Mouse (Mus musculus) myocyte (in vitro differentiated cells): ENCODE measurements around the gene Rgl1.
"Not testable (repeated sequence)": the region's sequence is repeated elsewhere in the genome, so short reads cannot be mapped to it uniquely, and the experiment has no call there.

ENCODE experiments used
- MAX ChIP-seq: IDR thresholded peaks from one replicate; pipeline ENCODE4 v1.6.1; 2011; ENCODE audit warnings: low read depth, mild to moderate bottlenecking, control low read depth
- MYOG ChIP-seq, 3 experiments: IDR thresholded peaks; one replicate each; pipeline ENCODE4 v1.6.1; 2011; ENCODE audit warnings: control low read depth in 2 of 3, low read depth in 2 of 3, mild to moderate bottlenecking in 2 of 3; ENCODE audit not compliant: insufficient read length in 2 of 3, control insufficient read depth in 1 of 3, insufficient read depth in 1 of 3
- POLR2A ChIP-seq: IDR thresholded peaks from one replicate; pipeline ENCODE4 v1.6.1; 2011; ENCODE audit warnings: low read depth, mild to moderate bottlenecking, control low read depth, moderate library complexity; ENCODE audit not compliant: insufficient read length
- POLR2AphosphoS2 ChIP-seq: IDR thresholded peaks from one replicate; pipeline ENCODE4 v1.6.1; 2011; ENCODE audit warnings: low read depth, control low read depth; ENCODE audit not compliant: insufficient read length
- TCF3 ChIP-seq: IDR thresholded peaks from one replicate; pipeline ENCODE4 v1.6.1; 2011; ENCODE audit warnings: low read depth, control low read depth; ENCODE audit not compliant: insufficient read length
- USF1 ChIP-seq: IDR thresholded peaks from one replicate; pipeline ENCODE4 v1.6.1; 2011; ENCODE audit warnings: low read depth, mild to moderate bottlenecking, control low read depth, moderate library complexity

GRCm38 (mm10) chr1:152774601-152775000 is 8.4 kb upstream of the Rgl1 start:
- not testable (repeated sequence) for TF ChIP-seq POLR2A; USF1; MAX; MYOG (IDR thresholded peaks at IDR 0.05; ENCODE audit: control insufficient read depth in 1 of 3, insufficient read depth in 1 of 3, insufficient read length in 2 of 3, low read depth in 2 of 3); POLR2AphosphoS2; TCF3
